Mouse (Mus musculus) fibroblast of lung, adult 2 months (primary cell): ENCODE data around the gene Olfr310.

Experiments used
- DNase-seq: peaks from one replicate; pipeline ENCODE4 v3.0.0-alpha.2; 2011; ENCODE audit warnings: low read depth

Gene Olfr310

DNA sequence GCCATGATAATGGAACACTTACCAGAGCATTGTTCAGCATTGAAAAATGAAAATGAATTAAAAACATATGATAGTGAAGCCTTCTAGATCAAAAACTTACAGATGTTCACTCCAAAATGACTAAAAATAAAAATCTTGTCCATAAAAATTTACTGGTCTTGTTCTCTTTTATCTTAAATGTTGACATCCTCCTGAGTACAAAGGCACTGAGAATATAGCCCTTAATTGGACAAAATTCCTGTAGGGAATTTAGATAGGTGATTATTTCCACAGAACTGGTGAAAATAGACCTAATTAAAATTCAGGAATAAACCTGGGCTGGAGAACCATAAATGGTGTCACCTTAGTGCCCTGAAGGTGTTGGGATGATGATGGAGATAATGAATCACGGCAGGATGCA lies at the start of gene Olfr310:
TSS of gene Olfr310 (minus strand) at position 101 of the 400 bp plus-strand sequence.
- no peak for DNase-seq

DNA sequence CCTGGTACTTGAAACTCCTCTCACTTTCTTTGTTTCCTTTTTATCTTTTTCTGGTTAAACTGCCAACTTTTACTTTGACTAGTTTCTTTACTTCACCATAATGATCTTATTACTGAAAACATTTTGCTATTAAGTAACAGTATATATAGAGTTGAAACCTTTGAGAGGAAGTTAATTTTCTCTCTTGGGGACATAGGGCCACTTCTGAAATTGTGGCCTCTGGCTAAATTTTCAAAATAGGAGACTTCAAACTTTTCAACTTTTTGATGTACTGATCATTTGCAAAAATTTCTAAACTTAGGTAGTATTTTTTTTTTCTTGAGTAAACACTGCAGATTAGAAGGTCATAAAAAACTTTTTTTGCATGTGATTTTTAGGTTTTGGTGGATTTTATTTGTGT lies 48.6 kb upstream of the Olfr310 start, which contains the start of gene Olfr308:
TSS of gene Olfr308 (minus strand) at position 101 of the 400 bp plus-strand sequence.
- no peak for DNase-seq

DNA sequence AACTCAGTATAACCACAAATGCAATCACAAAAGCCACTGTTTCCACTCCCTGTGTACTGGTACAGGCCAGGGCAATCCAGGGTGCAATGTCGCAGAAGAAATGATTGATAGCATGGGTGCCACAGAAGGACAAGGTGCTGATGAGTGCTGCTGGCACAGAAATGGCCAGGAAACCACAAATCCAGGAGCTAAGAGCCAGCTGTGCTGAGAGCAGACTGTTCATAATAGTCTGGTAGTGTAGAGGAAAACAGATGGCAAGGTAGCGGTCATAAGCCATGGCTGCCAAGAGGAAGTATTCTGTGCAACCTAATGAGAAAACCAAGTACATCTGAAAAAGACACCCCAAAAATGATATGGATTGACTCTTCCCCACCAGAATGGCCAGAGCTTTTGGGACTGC lies 44.4 kb upstream of the Olfr310 start:
- no peak for DNase-seq

DNA sequence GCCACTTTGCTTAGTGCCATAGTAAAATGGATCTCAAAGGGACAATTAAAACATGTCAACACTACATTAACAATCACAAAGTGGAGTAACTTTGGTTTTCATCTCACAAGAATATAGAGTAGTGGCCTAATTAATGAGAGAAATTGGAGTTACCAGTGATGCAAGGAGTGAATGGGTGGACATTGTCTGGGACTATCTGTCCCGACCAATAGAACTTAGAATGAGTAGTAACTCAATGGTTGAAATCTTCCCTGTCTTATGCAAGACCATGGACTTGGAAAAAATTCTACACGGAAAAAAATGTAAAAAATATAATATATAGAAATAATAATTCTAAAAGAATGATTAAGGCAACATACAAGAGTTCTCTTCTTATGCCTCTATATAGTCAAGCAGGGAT lies 36.6 kb upstream of the Olfr310 start, which contains the start of gene Olfr309:
TSS of gene Olfr309 (minus strand) at position 101 of the 400 bp plus-strand sequence.
- no peak for DNase-seq

DNA sequence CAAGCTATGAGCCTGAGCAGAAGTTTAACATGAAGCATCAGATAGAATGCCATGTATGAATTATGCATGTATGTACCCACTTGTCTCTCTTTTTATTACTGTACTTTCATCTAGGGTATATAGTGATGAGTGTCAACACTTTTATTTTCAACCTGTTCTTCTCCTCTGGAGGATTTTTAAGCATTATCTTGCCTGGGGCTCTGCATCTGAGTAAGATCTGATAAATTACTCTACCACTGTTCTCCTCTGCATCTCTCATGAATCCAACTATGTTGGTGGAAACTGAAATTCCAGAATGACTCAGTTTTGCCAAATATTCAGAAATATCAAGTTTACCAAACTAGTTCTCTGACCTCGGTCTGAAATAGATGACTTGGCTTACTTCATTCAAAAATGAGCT lies 30.8 kb downstream of the Olfr310 start, which contains the start of gene Vmn2r76:
TSS of gene Vmn2r76 (minus strand) at position 101 of the 400 bp plus-strand sequence.
- DNase-seq = no peak
